Mouse (Mus musculus): ENCODE measurements around the gene Cfap43.

Gene Cfap43

GRCm38 (mm10) chr19:47697067-47697466 is 222.0 kb downstream of the Cfap43 start:
- no peak for DNase-seq

DNA sequence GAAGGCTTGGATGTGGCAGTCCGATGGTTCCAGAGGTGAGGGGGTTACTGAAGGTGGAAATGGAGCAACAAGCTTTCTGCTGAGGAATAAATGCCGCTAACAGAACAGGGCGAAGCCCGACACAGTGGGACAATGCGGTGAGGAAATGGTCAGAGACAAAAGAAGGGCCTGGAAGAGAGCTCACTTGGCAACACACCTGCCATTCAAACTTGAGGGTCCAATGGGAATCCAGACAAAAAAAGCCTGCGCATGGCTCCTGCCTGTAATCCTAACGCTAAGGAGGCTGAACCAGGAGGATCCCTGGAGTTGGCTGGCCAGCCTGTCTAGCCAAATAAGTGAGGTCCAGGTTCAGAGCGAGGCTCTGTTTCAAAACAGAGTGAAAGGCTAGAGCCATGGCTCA is 222.7 kb downstream of the Cfap43 start:
- no peak for DNase-seq

DNA sequence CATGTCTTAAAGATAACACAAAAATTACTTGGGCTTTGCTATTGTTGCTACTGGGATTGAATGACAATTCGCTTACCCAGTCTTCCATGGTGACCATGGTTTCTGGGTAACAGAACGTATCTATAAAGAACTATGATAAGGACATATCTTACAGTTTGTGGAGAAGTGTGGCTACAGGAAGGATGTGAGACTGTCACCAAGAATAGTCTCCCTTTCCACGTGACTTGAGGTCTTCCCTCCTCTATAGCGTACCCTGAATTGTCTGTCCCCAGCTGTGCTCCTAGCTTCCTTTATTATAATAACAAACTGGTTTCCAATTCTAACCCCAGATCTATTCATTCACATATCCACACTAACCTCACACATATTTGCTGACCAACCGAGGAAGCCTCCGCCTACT is 223.4 kb downstream of the Cfap43 start:
- no peak for DNase-seq

GRCm38 (mm10) chr19:47691994-47692393 is 227.1 kb downstream of the Cfap43 start, which contains the start of gene Col17a1:
Gene Col17a1 (minus strand): TSS chr19:47692094.
- DNase-seq, result no peak

GRCm38 (mm10) chr19:47689592-47689991 is 229.5 kb downstream of the Cfap43 start:
- DNase-seq, result no peak

Measured in kidney, adult 9 months (tissue).